Mouse (Mus musculus): Measurements from ENCODE around the gene Psma3.

DNA sequence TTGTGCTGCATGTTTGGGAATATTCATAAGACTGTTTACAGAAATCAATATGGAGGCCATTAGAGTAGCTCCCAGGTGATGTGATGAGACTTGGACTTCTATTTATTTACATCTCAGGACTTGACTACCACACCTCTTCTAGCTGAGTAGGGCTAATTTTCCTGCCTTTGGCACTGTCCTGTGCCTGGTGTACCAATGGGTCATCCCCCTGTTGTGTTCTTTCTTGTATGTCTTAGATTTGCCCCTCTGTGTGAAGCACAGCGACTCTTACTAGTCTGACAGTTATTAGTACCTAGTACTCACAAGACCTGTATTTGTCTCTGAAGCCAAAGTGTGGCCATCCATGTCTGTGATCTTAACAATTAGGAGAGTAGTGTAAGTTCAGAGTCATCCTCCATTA, 68.0 kb downstream of the Psma3 start:
- TF ChIP-seq CTCF (IDR thresholded peaks at IDR 0.05; ENCODE audit: extremely low read depth, insufficient read length, insufficient replicate concordance, low read depth, low read length) (no peak), POLR2A (IDR thresholded peaks at IDR 0.05; ENCODE audit: low read depth, low read length) (no peak)

Data from small intestine, adult 2 months (tissue).